Mouse (Mus musculus) hindbrain, embryonic 10.5 days (tissue): ENCODE measurements around the gene 4930415O20Rik. TPM values are rescaled to one million over a fixed set of nuclear protein-coding genes. Genes with fewer than 3 reads are reported as not detected.

Experiments
- DNase-seq: peaks from one replicate; pipeline ENCODE4 v3.0.0-alpha.2; 2017; ENCODE audit warnings: low spot score
- H3K27ac ChIP-seq: fragments of 300-500 bp; sonication (generic); 2 replicates; pipeline ENCODE4 v1.5.1; 2016; ENCODE audit warnings: mild to moderate bottlenecking, moderate library complexity
- H3K27me3 ChIP-seq: fragments of 300-500 bp; sonication (generic); 2 replicates; pipeline ENCODE4 v1.6.1; 2016; ENCODE audit warnings: mild to moderate bottlenecking; ENCODE audit not compliant: poor library complexity, insufficient read depth, severe bottlenecking
- H3K36me3 ChIP-seq: fragments of 300-500 bp; sonication (generic); 2 replicates; pipeline ENCODE4 v1.6.1; 2016; ENCODE audit warnings: mild to moderate bottlenecking, moderate library complexity
- H3K4me1 ChIP-seq: fragments of 300-500 bp; sonication (generic); replicated peaks from 2 replicates; pipeline ENCODE4 v1.6.1; 2016; ENCODE audit warnings: mild to moderate bottlenecking
- H3K4me3 ChIP-seq: fragments of 300-500 bp; sonication (generic); 2 replicates; pipeline ENCODE4 v1.5.1; 2016; ENCODE audit warnings: mild to moderate bottlenecking, moderate library complexity
- H3K9me3 ChIP-seq: fragments of 300-500 bp; sonication (generic); 2 replicates; pipeline ENCODE4 v1.6.1; 2016; ENCODE audit warnings: mild to moderate bottlenecking, moderate library complexity
- WGBS: fragments of 180-500 bp; shearing (Covaris S2); methylation state at CpG from one replicate; pipeline ENCODE4 v1.1.7; 2016; 5-methylcytosine and 5-hydroxymethylcytosine counted together
- polyA plus RNA-seq: library from polyadenylated mRNA; unstranded; fragments of >200 nt; fragmentation: Nextera tagmentation; extraction: Ambion mirVana; gene quantifications from 2 replicates; pipeline ENCODE4 v1.2.1, GENCODE M21; 2016

4930415O20Rik gene
- polyA plus RNA-seq, 1 experiment from 2014 or later: not detected

DNA sequence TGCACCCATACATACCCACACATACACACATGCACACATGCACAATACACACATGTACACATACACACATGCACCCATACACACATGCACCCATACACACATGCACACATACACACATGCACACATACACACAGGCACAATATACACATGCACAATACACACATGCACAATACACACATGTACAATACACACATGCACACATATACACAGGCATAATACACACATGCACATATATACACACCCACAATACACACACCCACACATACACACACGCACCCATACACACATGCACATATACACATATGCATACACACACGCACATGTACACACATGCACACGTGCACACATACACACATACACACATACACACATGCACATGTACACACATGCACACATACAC is 41.4 kb downstream of the 4930415O20Rik start:
- Histone ChIP-seq H3K27ac (no peak overlapping the region), H3K36me3 (no peaks in the 10 kb centered on the region), H3K9me3 (no peaks in the 10 kb centered on the region), H3K4me3 (no peak overlapping the region), H3K4me1 (peaks cover 54% of the 10 kb centered on the region), H3K27me3 (0 out of 2 replicates have a peak, but pooled peaks cover 8% of the 10 kb centered on the region)
- DNase-seq: no peak
- 94% methylated on average over 3 of the region's 3 CpGs for WGBS

DNA sequence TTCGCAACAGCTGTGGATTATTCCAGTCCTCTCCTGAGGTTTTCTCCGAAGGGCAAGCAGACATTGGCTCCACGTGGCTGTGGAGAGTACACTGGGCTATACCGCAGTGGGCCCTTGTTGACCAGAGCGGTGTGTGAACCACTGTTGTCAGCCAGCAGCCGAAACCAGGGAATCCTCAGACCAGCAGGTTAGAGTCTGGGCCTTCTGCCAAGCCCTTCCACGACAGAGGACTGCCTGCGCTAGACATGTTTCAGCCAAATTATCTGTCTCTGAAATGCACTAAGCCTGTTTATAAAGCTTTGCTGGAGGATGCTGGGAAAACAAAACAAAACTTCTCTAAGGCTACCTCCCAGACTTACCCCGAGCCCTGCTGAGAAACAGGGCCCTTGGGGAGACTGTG is 43.7 kb downstream of the 4930415O20Rik start:
- no peak for DNase-seq
- Histone ChIP-seq H3K27ac (peak overlapping the region; percentile 62; the same call in 1 of the 2 replicates), H3K27me3 (peaks cover 13% of the 10 kb centered on the region; the same call in 1 of the 2 replicates), H3K9me3 (no peaks in the 10 kb centered on the region), H3K4me1 (peaks cover 36% of the 10 kb centered on the region), H3K4me3 (no peak overlapping the region), H3K36me3 (no peaks in the 10 kb centered on the region)
- WGBS: 70% methylated on average over 9 of the region's 9 CpGs

DNA sequence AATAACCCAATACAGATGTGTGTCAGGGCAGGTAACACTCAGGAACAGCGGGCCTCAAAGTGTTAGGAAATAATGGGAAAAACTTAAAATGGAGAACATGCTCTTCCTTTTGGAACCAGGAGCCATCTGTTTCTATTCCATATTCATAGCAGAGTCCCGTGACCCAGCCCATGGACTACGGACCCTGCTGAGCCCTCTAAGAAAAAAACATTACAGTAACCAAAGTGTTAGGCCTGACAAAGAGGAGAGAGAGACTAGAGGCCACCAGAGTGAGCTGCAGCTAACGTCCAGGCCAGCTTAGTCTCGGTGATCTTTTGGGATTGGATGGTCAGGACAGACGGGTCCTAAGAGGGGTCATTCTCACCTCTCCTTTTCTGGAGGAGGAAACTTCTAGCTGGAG is 44.2 kb downstream of the 4930415O20Rik start:
- H3K9me3 ChIP-seq: no peaks in the 10 kb centered on the region
- 56% methylated on average over 6 of the region's 6 CpGs for WGBS
- no peak for DNase-seq

DNA sequence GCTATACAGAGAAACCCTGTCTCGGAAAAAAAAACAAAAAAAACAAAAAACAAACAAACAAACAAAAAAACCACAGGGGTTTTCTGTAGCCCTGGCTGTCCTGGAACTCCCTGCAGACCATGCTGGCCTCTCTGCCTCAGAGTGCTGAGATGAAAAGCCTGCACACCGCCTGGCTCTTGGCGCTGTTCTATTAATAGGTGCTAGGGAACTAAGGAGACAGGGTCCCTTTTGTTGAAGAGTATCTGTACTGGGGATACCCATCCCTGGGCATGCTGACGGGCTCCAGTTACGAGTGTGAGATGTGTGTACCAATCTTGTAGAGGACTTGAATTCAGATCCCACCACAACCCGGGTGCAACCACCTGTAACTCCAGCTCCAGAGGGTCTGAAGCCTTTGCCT is 44.9 kb downstream of the 4930415O20Rik start:
- Histone ChIP-seq H3K36me3 (no peaks in the 10 kb centered on the region), H3K27ac (no peak overlapping the region), H3K9me3 (no peaks in the 10 kb centered on the region), H3K4me1 (peaks cover 26% of the 10 kb centered on the region), H3K27me3 (peaks cover 10% of the 10 kb centered on the region; the same call in 1 of the 2 replicates), H3K4me3 (no peak overlapping the region)
- WGBS: 67% methylated on average over 6 of the region's 6 CpGs
- no peak for DNase-seq

More for the DNA sequence above, 44.2 kb downstream of the 4930415O20Rik start:
- Histone ChIP-seq H3K27ac (peak overlapping the region; percentile 62; the same call in 1 of the 2 replicates), H3K27me3 (peaks cover 11% of the 10 kb centered on the region; the same call in 1 of the 2 replicates), H3K4me1 (peaks cover 32% of the 10 kb centered on the region), H3K4me3 (no peak overlapping the region), H3K36me3 (no peaks in the 10 kb centered on the region)

DNA sequence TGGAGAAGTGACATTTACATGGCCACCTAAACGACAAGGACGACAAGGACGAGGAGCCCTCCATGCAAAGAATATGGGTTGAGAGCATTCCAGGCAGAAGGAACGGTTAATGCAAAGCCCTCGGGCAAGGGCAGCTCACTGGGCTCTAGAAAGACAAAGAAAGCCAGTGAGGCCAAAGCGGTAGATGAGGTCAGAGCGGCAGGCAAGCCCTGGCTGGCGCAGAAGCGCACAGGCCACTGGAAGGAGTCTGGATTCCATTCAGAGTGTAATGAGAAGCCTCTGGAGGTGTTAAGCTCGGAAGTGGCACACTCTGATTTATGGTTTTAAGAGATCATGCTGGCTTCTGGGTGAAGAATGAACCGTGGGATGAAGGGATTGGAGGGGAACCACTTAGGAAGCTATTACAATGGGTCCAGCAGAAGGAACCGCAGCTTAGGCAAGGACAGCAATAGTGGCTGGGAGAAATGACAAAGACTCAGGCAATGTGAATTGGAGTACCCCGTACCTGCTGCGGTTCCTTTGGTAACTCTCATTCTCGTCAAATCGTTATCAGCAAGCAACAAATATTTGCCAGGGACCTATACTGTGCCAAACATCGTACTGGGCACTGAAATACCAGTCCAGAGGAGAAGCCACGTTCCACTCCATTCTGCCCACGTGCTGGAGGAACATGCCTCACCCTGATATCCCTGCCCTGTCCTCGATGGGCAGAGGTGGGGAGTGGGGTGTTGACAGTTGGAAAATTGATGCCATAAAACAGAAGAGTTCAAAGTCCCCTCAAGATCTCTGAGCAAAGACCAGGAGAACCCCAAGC is 45.8 kb downstream of the 4930415O20Rik start:
- DNase-seq: peak; percentile 15
- WGBS: 49% methylated on average over 20 of the region's 20 CpGs
- H3K9me3 ChIP-seq: no peaks in the 10 kb centered on the region
- peaks cover 10% of the 10 kb centered on the region; the same call in 1 of the 2 replicates for H3K27me3 ChIP-seq
- H3K4me3 ChIP-seq: peak overlapping the region; percentile 26; the same call in 1 of the 2 replicates
- peaks cover 26% of the 10 kb centered on the region for H3K4me1 ChIP-seq
- 0 out of 2 replicates have a peak overlapping the region, but pooled peaks have one; percentile 62 for H3K27ac ChIP-seq
- H3K36me3 ChIP-seq: no peaks in the 10 kb centered on the region

DNA sequence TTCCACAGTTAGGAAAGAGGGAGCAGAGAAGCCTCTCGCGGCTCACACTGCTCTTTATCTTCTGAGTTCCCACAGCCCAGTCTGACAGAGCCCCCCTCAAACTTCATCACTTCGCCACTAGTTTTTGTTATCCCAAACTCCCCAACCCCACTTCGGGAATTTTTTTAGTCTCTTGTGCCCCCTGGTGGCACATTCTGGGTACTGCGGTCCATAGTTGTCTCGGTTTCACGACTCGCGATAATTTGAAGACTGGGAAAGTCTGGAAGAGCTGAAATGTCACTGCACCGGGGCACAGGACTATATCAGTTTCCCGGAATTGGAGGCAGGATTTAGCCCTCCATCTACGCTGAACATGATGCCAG is 46.4 kb downstream of the 4930415O20Rik start:
- peak overlapping the region; percentile 26; the same call in 1 of the 2 replicates for H3K4me3 ChIP-seq
- H3K4me1 ChIP-seq: peaks cover 28% of the 10 kb centered on the region
- peak; percentile 86 for DNase-seq
- no peaks in the 10 kb centered on the region for H3K9me3 ChIP-seq
- no peaks in the 10 kb centered on the region for H3K36me3 ChIP-seq
- H3K27me3 ChIP-seq: peaks cover 10% of the 10 kb centered on the region; the same call in 1 of the 2 replicates
- 0 out of 2 replicates have a peak overlapping the region, but pooled peaks have one; percentile 62 for H3K27ac ChIP-seq
- under 1% methylated on average over 12 of the region's 12 CpGs for WGBS

- H3K36me3 ChIP-seq: no peaks in the 10 kb centered on the region
- H3K9me3 ChIP-seq: no peaks in the 10 kb centered on the region
- DNase-seq: no peak
- no peak overlapping the region for H3K4me3 ChIP-seq
- no peak overlapping the region for H3K27ac ChIP-seq
- 3% methylated on average over 7 of the region's 7 CpGs for WGBS
- peaks cover 23% of the 10 kb centered on the region for H3K4me1 ChIP-seq
- peaks cover 20% of the 10 kb centered on the region for H3K27me3 ChIP-seq
These were observed 51.4 kb downstream of the 4930415O20Rik start for GRCm38 (mm10) chr15:98622199-98622598.

DNA sequence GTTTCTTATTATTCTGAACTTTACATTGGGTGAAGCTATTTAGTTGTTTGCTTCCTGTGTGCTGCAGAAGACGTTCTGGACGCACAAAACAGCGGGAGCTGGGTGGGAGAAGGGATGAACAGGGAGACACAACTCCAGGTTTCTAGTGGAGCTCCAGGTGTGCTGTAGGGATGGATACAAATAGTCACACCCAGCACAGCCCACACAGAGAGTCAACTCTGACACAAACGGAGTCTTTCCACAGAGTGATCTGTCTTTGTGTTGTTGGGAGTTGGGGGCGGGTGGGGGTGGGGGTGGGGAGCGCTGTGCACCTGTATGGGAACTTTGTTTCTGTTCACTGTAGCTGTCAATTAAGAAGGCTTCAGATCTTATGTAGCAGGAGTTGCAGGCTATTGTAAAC is 51.9 kb downstream of the 4930415O20Rik start:
- Histone ChIP-seq H3K9me3 (no peaks in the 10 kb centered on the region), H3K27me3 (peaks cover 23% of the 10 kb centered on the region), H3K4me1 (peaks cover 22% of the 10 kb centered on the region), H3K36me3 (no peaks in the 10 kb centered on the region), H3K27ac (0 out of 2 replicates have a peak overlapping the region, but pooled peaks have one; percentile 23), H3K4me3 (no peak overlapping the region)
- 12% methylated on average over 6 of the region's 6 CpGs for WGBS
- no peak for DNase-seq

DNA sequence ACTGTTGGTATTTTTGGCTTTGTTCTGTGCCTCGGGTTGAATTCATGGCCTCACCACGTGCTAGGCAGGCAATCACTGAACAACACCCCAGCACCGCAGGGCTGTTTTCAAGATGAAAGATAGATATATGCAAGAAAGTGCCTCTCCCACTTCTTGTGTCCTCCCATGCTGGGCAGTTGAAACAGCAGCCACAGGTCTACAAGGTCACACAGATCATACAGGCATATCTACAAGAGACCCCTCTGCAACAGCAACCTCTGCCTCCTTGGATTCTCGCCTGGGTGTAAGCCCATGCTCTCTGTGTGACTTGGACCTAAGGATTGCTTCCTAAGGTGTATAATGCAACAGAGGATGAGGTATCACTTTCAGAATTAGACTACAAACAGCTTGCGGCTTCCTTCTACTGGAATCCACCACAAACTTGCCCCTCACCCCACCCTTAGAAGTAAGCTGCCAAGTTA is 52.6 kb downstream of the 4930415O20Rik start:
- peaks cover 27% of the 10 kb centered on the region for H3K4me1 ChIP-seq
- DNase-seq: no peak
- no peak overlapping the region for H3K27ac ChIP-seq
- WGBS: 60% methylated on average over 5 of the region's 5 CpGs
- no peaks in the 10 kb centered on the region for H3K9me3 ChIP-seq
- no peak overlapping the region for H3K4me3 ChIP-seq
- no peaks in the 10 kb centered on the region for H3K36me3 ChIP-seq
- H3K27me3 ChIP-seq: peaks cover 26% of the 10 kb centered on the region

DNA sequence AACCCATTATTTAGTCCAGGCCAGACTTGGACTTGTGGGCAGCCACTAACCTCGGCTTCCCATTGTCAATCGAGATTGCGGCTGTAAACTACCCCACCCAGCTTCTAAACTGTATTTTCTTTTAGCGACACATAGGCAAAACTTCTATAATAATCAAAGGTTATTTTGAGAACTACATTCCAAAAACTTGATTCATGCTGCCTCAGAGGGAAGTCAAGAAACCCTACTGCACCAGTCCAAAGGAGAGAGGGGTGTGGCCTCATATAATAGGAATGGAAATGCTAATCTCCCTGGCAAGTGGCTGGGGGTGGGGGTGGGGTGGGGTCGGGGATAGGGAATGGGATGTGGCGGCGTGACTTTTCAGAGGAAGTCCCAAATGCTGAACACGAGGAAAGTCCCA is 55.3 kb downstream of the 4930415O20Rik start:
- Histone ChIP-seq H3K9me3 (no peaks in the 10 kb centered on the region), H3K27me3 (peaks cover 52% of the 10 kb centered on the region), H3K4me3 (no peak overlapping the region), H3K36me3 (no peaks in the 10 kb centered on the region), H3K4me1 (peaks cover 50% of the 10 kb centered on the region), H3K27ac (no peak overlapping the region)
- WGBS: 32% methylated on average over 8 of the region's 8 CpGs
- DNase-seq: no peak

- Histone ChIP-seq H3K27ac (no peak overlapping the region), H3K9me3 (no peaks in the 10 kb centered on the region), H3K36me3 (no peaks in the 10 kb centered on the region), H3K27me3 (peaks cover 58% of the 10 kb centered on the region), H3K4me1 (peaks cover 55% of the 10 kb centered on the region), H3K4me3 (no peak overlapping the region)
- WGBS: 79% methylated on average over 7 of the region's 7 CpGs
- no peak for DNase-seq
These were observed 55.8 kb downstream of the 4930415O20Rik start for GRCm38 (mm10) chr15:98626487-98627212.

DNA sequence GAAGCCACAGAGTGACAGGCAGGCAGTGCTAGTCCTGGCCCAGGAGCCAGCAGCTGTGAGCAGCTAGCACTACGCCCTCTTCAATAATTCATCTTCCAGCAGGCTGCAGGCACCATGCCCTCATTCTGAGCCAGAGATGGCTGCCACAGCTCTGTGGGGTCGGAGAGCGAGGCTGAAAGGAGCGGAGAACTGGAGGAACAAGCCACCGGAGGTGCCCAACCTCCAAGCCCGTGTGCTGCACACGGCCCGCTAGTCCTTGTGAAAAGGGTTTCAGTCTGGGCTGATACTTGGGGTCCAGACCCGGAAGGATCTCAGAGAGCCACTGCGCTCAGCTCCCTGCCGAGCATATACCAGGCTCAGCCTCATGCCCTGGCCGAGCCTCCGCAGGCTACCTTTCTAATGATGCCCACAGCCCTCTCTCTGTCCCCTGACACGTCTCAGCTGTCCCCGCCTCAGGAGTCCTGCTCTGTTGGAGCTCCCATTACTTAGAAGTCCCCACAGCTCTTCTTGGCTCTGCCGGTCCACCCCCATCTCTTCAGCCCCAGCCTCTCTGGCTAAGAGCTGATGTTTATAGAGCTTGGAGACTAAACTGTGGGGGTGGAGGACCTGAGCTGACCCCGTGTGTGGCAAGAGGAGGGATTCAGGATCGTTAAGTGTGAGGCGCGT is 57.9 kb downstream of the 4930415O20Rik start:
- Histone ChIP-seq H3K36me3 (no peaks in the 10 kb centered on the region), H3K4me1 (peaks cover 66% of the 10 kb centered on the region), H3K27ac (peak overlapping the region; percentile 82), H3K9me3 (no peaks in the 10 kb centered on the region), H3K27me3 (peaks cover 66% of the 10 kb centered on the region), H3K4me3 (peak overlapping the region; percentile 38)
- WGBS: 10% methylated on average over 20 of the region's 20 CpGs
- DNase-seq: peak; percentile 57
